Mouse (Mus musculus): Measurements from ENCODE around the gene Trim69. TPM values are rescaled to one million over a fixed set of nuclear protein-coding genes. Genes with fewer than 3 reads are reported as not detected.

Gene Trim69
- not detected for total RNA-seq (2021)

DNA sequence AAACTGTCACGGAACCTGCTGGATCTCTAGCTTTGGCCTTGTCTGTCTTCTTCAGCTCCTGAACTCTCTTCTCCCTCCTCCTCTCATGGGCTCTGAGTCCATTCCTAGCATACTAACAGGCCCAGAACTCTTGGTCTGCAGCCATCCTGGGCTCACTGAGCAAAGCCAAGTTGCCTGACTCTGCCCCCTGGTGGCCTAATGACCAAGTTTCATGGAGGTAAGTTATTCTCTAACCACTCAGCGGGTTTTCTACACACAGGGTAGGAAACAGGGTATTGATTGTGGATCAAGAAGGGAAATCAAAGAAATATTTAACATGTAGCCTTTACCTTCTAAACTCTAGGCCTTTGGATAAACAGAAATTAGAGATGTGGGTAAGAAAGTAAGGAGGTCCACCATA is at the start of gene Trim69:
Gene Trim69 (plus strand): TSS at position 21 of the 400 bp plus-strand sequence.
- peak; percentile 89 to 94 for DNase-seq
- intact Hi-C loops (cut with DNase I) = loop anchor here (1.0 to 2.0 kb wide), 2 partner anchors 42 to 90 kb away; partner anchors contain the start of gene Spg11

DNA sequence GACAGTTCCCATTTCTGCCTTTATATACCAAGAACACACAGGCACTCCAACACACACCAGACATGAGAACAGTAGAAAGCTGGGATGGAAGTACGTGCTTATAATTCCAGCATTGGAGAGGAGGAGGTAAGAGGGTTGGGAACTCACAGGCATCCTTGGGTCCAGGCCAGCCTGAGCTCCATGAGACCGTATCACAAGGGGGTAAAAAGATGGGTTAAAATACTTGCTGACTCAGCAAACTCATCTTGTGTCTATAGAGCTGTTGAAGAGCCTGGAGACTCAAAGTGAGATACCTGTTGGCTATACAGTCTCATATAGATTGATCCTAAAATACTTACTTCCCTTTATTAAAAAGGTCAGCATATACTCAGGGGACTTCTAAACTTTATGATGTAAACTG is 43.6 kb upstream of the Trim69 start:
- no peak for DNase-seq
- intact Hi-C loops (cut with DNase I) = no loop called here

DNA sequence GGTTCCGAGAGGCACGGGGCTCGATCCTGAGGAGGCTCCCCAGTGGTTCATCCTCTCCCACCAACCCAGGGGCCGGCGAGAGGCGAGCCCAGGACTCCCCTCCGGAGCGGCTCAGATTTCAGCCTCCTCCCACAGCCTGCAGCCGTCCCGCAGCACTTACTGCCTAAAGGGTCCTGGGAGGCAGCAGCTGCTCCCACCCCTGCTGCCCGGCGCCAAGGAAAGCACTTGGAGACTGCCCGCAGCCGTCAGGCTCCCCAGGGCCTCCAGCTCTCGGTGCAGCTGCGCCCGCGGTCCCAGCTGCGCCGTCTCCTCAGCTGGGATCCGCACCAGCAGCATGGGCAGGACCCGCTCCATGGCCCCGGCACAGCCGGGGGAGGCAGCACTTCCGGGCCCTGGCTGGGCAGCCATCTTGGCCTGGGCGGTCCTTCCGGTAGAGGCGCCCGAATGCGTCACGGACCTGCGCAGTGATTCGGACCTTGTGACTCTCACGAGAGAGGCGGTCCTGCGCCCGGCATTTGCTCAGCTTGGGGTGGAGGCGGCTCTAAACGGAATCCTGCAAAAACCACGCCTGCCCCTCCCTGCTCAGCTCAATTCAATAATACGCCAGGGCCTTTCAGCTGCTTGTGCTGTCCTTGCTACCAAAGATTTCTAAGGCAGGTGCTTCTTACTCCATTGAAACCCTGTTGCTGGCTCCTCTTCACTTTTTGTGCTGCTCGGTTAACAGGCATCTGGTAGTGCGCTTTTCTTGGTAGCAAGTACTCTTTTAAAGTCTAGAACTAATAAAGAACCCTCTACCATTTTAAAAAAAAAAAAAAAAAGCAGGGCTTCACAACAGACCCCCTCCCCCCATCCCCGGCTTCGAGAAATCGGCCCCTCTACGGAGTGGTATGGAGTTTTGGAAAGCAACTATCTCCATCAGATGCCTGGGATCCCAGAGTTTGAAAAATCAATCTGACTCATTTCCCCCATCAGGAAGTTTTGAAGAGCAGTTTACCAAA is 42.2 kb upstream of the Trim69 start, which contains the start of gene Spg11:
Gene Spg11 (minus strand): TSS at position 426 of the 998 bp plus-strand sequence.
- peak; percentile 98 for DNase-seq
- intact Hi-C loops (cut with DNase I) = loop anchor here (1.0 to 2.0 kb wide), 3 partner anchors 29 to 90 kb away; partner anchors contain the start of genes B2m, Eif3j1 and Trim69

GRCm38 (mm10) chr2:122125680-122126572 is 34.6 kb upstream of the Trim69 start:
- no peak for DNase-seq
- intact Hi-C loops (cut with DNase I) = no loop called here

DNA sequence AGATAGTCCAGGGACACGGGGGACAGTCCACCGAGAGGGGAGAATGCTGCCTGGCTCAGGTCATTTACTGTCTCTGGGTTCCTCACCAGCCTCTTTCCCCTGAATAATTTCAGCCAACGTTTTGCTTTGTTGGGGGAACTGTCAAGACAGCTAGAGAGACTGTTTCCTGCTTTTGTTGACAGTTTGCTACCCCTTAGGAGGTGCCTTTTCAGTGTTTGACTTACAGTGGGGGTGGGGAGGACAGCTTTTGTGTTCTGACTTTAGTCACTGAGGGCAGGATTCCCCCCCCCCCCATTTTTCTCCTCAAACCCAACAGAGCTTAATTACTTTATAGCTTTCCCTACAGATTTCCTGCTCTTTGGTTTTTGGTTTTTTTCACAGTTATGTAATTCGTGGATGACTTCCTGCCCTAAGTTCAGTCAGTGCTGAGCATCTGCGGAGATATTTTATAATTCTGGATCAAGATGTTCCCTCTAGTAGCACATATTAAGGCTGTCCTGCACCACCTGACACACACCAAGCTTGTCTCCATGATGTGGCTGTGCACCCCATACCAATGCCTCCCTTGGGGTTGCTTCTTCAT is 33.6 kb upstream of the Trim69 start:
- intact Hi-C loops (cut with DNase I) = no loop called here
- no peak for DNase-seq

DNA sequence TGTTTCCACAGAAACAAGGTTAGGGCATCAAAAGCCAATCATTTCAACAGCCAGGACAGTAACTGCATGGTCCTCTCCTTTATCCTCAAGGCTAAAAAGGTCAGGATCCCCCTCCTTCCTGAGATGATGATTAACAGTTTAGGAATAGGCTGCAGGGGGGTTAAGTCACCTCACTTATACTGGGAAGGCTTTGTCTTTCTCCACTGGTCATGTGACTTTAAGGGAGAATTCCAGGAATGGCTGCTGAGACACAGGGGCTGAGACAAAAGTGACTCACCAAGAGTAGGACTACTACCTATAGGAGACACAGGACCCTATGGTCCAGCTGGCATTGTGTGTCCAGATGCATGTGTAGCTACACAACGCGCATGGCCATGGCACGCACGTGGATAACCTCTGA is 32.9 kb upstream of the Trim69 start:
- DNase-seq = no peak
- intact Hi-C loops (cut with DNase I) = no loop called here

DNA sequence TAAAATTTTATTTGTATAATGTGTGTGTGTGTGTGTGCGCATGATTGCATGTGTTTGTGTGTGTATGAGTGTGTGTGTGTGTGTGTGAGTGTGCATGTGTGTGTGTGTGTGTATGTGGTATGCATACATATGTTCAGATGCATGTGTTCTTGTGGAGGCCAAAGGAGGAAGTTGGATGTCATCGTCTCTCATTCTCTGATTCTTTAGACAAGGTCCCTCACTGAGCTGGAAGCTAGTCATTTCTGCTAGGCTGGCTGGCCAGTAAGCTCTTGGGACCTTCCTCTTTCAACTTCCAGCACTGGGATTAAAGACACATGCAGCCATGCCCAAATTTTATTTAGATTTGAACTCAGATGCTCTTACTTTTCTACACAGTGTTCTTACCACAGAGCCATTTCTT is 28.4 kb upstream of the Trim69 start:
- intact Hi-C loops (cut with DNase I) = no loop called here
- DNase-seq = no peak

- no peak for DNase-seq
- intact Hi-C loops (cut with DNase I) = no loop called here
Observed at GRCm38 (mm10) chr2:122132618-122133017, 27.9 kb upstream of the Trim69 start.

DNA sequence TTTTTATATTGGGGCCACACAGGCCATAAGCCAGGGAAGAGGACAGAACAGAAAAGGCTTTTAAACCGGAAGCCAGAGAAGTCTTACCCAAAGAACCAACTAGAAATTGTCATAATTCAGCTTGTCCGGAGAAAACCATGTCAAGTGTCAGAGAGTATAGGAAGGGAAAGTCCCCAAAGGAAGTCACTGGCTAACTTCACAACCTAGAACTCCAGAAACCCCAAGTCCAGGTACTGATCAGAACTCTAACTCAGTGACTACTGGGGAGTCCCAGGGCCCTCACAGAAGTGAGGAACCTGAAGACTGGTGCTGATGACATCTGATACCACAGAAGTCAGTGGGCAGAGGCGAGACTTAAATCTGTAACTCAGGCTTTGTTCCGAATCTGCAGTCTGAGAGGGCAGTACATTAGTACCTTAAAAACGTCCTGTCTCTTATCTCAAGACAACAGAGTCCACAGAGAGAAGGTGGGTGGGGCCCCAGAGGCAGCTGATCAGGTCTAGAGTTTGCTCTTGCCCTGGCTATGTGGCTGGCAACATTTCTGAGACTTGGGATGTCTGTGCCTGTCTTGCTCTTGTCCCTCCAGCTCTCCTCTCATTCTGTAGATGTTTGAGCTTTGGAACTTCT is 22.5 kb upstream of the Trim69 start:
- no peak for DNase-seq
- intact Hi-C loops (cut with DNase I) = no loop called here

DNA sequence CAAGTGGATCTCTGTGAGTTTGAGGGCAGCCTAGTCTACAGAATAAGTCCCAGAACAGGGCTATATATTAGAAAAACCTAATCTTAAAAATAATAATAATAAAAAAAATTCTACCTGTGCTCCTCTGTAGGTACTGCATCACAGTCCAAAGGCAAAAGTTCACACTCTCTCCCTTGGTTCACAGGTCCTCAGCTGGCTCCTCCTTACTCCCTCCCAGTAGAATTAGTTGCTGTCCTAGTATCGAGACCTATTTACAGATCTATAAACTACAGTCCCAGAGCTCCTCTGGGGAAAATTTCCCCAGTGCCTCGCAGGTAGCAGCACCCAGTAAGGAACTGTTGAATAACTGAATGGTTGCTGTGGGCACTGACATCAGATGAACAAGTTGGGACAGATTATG is 19.7 kb upstream of the Trim69 start:
- no peak for DNase-seq
- intact Hi-C loops (cut with DNase I) = no loop called here

DNA sequence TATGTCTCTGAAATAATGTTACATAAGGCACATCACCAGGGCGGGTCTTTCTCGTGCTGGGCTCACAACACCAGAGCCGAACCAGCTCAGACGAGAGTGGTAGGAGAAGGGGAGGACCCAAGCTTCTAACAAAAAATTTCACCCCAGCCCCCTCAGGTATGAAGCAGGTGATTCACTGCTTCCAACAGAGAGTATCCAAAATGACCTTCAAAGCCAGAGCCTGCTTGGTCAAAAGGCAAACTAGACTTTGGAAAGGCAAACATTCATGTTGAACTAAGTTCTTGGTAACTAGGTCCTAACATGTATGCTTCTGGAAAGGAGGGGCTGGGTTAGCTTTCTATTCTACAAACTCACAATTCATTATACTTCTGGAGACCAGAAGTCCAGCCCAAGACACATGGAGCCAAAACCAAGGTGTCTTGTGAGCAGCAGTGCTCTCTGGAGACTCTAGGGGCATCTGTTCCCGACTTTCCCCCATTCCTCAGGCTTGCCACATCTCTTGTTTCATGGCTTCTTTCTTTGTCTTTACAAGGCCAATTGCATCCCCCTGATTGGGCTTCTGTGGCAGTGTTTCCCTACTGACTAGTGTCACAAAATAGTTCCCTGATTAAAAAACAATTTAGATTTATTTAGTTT is 19.1 kb upstream of the Trim69 start:
- intact Hi-C loops (cut with DNase I) = no loop called here

DNA sequence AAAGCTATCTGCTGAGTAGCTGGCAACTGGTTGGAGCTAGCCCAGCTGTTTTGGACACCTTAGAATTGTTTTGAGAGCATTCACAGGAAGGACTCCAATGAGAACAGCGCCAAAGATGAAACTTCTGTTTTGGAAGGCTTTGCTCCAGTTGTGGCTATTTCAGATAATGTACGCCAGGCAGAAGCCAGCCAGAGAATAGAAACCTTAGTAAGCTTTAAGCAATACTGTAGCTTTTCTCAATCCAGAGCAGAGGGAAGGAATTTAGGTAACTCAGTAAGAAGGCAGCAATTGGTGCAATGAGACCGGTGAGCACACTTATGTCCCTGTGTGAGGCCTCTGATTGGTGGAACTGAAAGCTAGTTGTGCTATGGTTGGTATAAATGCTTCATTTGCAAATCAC is 17.4 kb upstream of the Trim69 start:
- DNase-seq = no peak
- intact Hi-C loops (cut with DNase I) = no loop called here

More for the DNA sequence above, 19.1 kb upstream of the Trim69 start:
- no peak for DNase-seq

- intact Hi-C loops (cut with DNase I) = no loop called here
- DNase-seq = no peak
Observed at GRCm38 (mm10) chr2:122145756-122146155, 14.7 kb upstream of the Trim69 start.

DNA sequence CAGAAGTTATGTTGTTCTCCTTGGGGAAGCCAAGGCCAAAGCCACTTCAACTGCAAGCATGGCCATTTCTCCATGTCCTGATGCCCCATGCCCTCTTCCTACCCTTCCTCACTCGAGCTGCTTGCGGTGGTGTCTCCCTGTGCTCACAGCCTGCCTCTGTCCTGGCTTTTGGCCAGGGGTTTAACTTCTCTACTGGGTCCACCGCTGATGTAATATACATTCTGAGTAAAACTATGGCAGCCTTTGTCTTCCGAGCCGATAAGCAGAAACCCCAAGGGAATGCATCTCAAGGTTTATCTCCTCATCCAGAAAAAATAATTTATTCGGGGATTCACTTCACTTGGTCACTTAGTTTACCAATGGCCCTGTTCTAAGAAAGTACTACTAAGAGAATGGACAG is 13.8 kb upstream of the Trim69 start:
- DNase-seq = peak; percentile 28 to 40
- intact Hi-C loops (cut with DNase I) = loop anchor here (1.0 kb wide), 1 partner anchor 28 kb away; the partner anchor contains the start of gene Spg11

DNA sequence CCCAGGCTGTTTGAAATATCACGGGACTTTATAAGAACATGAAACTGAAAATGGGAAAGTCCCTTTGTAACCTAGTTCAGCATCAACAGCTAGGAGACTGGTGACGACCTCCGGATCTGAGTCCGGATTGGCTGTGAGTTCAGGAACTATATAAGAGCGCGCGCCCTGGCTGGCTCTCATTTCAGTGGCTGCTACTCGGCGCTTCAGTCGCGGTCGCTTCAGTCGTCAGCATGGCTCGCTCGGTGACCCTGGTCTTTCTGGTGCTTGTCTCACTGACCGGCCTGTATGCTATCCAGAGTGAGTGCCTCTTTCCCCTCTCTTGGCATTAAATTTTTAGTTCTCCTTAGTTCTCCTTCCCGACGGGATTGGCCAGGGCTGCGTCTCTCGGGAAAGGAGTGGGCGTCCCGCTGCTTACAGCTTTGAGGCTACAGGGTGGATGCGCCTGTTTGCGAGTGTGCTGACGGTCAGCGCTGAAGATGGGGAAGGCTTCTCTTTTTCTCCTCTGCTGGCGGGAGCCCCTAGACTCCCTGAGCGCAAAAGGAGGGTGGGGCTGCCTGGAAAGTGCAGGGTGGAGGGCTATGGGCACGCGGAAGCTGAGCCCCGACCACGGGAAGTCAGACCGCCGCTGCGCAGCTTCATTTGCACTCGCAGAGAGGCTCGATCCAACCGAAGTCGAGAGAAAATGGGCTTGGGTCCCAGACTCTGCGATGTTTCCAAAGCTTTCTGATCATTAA is 12.8 kb upstream of the Trim69 start, which contains the start of gene B2m:
Gene B2m (plus strand): TSS at position 179 of the 734 bp plus-strand sequence.
- peak; percentile 97 to 98 for DNase-seq
- intact Hi-C loops (cut with DNase I) = loop anchor here (1.0 kb wide), 1 partner anchor 29 kb away; the partner anchor contains the start of gene Spg11

DNA sequence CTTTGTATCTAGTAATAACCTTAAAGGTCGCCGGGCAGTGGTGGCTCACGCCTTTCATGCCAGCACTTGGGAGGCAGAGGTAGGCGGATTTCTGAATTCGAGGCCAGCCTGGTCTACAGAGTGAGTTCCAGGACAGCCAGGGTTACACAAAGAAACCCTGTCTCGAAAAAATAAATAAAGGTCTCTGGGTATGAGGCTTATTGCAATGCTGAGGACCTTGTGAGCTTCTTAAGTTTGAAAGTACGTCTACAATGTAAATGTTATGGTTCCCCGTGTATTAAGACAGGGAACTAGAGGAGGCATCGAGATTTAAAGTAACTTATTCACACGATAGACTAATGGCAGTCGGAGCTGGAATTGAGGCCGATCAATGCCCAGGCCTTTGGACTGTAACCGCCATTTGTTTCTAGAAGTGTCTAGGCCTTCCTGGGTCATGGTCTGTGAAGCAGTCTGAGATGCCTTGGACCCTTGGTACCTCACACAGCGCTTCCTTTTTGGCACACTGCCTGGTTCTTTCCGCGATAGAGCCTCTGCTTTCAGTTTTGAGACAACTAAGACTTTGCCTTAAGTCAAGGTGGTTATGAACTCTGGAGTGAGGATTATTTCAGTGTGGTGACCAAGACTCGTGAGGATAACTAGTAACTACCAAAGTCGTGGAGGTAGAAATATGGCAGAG is 12.1 kb upstream of the Trim69 start:
- intact Hi-C loops (cut with DNase I) = no loop called here
- peak; percentile 75 to 80 for DNase-seq

GRCm38 (mm10) chr2:122149316-122149715 is 11.2 kb upstream of the Trim69 start:
- no peak for DNase-seq
- intact Hi-C loops (cut with DNase I) = no loop called here

DNA sequence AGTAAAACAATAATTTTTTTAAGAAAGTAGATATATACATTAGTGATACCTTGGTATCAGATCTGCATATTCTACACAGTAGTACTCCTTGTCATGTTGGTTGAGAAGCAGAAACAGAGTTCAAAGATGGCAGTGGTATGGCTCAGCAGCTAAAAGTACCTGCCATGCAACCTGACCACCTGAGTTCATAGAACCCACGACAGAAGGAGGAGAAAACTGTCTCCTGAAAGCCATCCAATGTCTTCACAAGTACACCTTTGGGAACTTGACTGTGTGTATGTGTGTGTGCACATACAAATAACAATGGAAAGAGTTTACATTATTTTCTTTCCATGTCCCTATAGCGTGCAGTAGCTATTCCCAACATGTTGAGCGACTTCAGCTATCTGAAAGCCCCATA is 10.8 kb upstream of the Trim69 start:
- intact Hi-C loops (cut with DNase I) = no loop called here

More for the DNA sequence above, 10.8 kb upstream of the Trim69 start:
- no peak for DNase-seq
